47 mouse cellular contexts compared by ENCODE assay signal in the genomic region with DNA sequence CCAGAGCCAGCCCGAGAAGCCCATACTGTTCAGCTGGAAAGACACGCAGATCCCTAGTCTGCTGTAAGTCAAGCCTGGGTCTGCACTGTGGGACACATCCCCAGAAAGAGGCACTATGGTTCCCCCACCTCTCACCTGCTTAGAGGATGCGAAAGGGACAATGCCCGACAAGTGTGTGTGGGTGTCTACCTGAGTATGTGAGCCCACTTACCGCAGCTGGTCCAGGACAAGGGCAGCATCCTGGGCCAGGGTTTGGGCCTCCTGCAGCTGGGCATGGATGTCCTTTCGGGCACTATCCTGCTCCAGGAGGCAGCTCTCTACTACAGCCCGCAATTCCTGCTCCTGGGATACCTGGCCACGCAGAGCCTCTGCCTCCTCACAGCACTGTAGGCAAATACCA. TPM values are rescaled to one million over a fixed set of nuclear protein-coding genes. Genes with fewer than 3 reads are reported as not detected.
"Had no signal": no experiment of that assay in that cellular context is flagged by ENCODE, and none has a peak within 500 bp of the region (broad histone marks: within the 10 kb centered on the region; RNA-seq: fewer than 3 reads in every experiment).

No protein-coding gene starts in this region.

- DNase-seq: heart, postnatal 10 days; heart, postnatal 14 days; heart, postnatal 36 days; kidney, adult 11 months; kidney, adult 18-20 months; kidney, adult 2 months; kidney, adult 9 months; kidney, postnatal 10 days; kidney, postnatal 14 days; kidney, postnatal 36 days; kidney, postnatal 4 days; layer of hippocampus, adult 9-11 months; layer of hippocampus, postnatal 36 days had no signal

- H3K27me3 ChIP-seq: heart, embryonic 12.5 days; heart, embryonic 13.5 days; heart, embryonic 15.5 days; hindbrain, embryonic 12.5 days; hindbrain, embryonic 13.5 days; hindbrain, embryonic 15.5 days; intestine, embryonic 15.5 days; kidney, embryonic 15.5 days had no signal

- H3K4me2 ChIP-seq: heart, embryonic 11.5 days; heart, embryonic 12.5 days; heart, embryonic 13.5 days; heart, embryonic 15.5 days; hindbrain, embryonic 12.5 days; hindbrain, embryonic 13.5 days; hindbrain, embryonic 14.5 days; hindbrain, embryonic 15.5 days; intestine, embryonic 15.5 days; kidney, embryonic 15.5 days had no signal

- H3K4me3 ChIP-seq: heart, embryonic 10.5 days; heart, embryonic 12.5 days; heart, embryonic 13.5 days; heart, embryonic 15.5 days; hindbrain, embryonic 10.5 days; hindbrain, embryonic 12.5 days; hindbrain, embryonic 13.5 days; hindbrain, embryonic 15.5 days; intestine, embryonic 15.5 days; kidney, embryonic 15.5 days; layer of hippocampus, adult 2 months; left cerebral cortex, adult 2 months had no signal

RNA-seq across cellular contexts. Expression of gene Sept12, which starts 54.8 kb away (rescaled TPM):
- total RNA-seq: heart, postnatal 10 days; heart, postnatal 14 days; heart, postnatal 25 days; heart, postnatal 36 days; hematopoietic stem cell, adult 5-6 weeks; hindbrain, postnatal 0 days; layer of hippocampus, adult 18-20 months; layer of hippocampus, adult 2 months; layer of hippocampus, adult 8-10 months; layer of hippocampus, postnatal 10 days; layer of hippocampus, postnatal 14 days; layer of hippocampus, postnatal 25 days; layer of hippocampus, postnatal 36 days; left cerebral cortex, adult 18-20 months; left cerebral cortex, adult 2 months had no signal
- polyA plus RNA-seq: heart, embryonic 10.5 days; heart, embryonic 11.5 days; heart, embryonic 12.5 days; heart, embryonic 13.5 days; heart, embryonic 14.5 days; heart, embryonic 15.5 days; heart, embryonic 16.5 days; heart, postnatal 0 days; hindbrain, embryonic 11.5 days; hindbrain, embryonic 12.5 days; hindbrain, embryonic 13.5 days; hindbrain, embryonic 14.5 days; hindbrain, embryonic 15.5 days; hindbrain, embryonic 16.5 days; hindbrain, postnatal 0 days; inflammation-experienced regulatory T-cells, adult 6 months; intestine, embryonic 14.5 days; intestine, embryonic 15.5 days; intestine, embryonic 16.5 days; intestine, postnatal 0 days; kidney, adult 2 months; kidney, embryonic 15.5 days; kidney, embryonic 16.5 days; kidney, postnatal 0 days had no signal
